Mouse (Mus musculus) left cerebral cortex, postnatal 25 days (tissue): ENCODE measurements around the gene Nab2. TPM values are rescaled to one million over a fixed set of nuclear protein-coding genes. Genes with fewer than 3 reads are reported as not detected.
"Not testable (repeated sequence)": the region's sequence is repeated elsewhere in the genome, so short reads cannot be mapped to it uniquely, and the experiment has no call there.

ENCODE experiments used
- DNase-seq, 2 experiments: peaks; one replicate each; pipeline ENCODE4 v3.0.0; 2022; ENCODE audit warnings: low spot score in 2 of 2, mixed read lengths in 1 of 2
- intact Hi-C: fragments of 180-260 bp; cut with DNase I; formaldehyde crosslinking; loops from one replicate; pipeline ENCODE4 v1.15.1; 2025
- total RNA-seq, 2 experiments: library from RNA; stranded (reverse); gene quantifications; 2 replicates each; pipeline ENCODE4 v1.2.3; 2021

Gene Nab2
- total RNA-seq, 2 experiments from 2014 or later = 40.2 to 43.9 TPM

- no peak for DNase-seq
- intact Hi-C loops = no loop called here
These were observed 10.3 kb downstream of the Nab2 start for GRCm38 (mm10) chr10:127658076-127658475.

GRCm38 (mm10) chr10:127657617-127658016 lies 10.8 kb downstream of the Nab2 start:
- intact Hi-C loops, DNase-seq: not testable (repeated sequence)

GRCm38 (mm10) chr10:127654970-127655579 lies 13.3 kb downstream of the Nab2 start:
- intact Hi-C loops = no loop called here
- no peak for DNase-seq

- no peak for DNase-seq
- intact Hi-C loops = no loop called here
These were observed 15.3 kb downstream of the Nab2 start for GRCm38 (mm10) chr10:127652906-127653638.

- DNase-seq = no peak
- intact Hi-C loops = no loop called here
These were observed 22.6 kb downstream of the Nab2 start for GRCm38 (mm10) chr10:127645791-127646190.

GRCm38 (mm10) chr10:127643553-127644238 lies 24.7 kb downstream of the Nab2 start:
- intact Hi-C loops = loop anchor here (2.0 to 5.0 kb wide), 2 partner anchors 25 to 89 kb away; partner anchors contain the start of gene Nab2
- peak in 1 of 2 experiments; percentile 33 for DNase-seq

- DNase-seq = peak; percentile 28 to 49
- intact Hi-C loops = loop anchor here (2.0 to 5.0 kb wide), 2 partner anchors 26 to 89 kb away; partner anchors contain the start of gene Nab2
These were observed 25.4 kb downstream of the Nab2 start, which contains the start of gene Stat6 for GRCm38 (mm10) chr10:127642772-127643552. Stat6 (plus strand) TSS chr10:127642986.

- peak; percentile 82 to 89 for DNase-seq
- intact Hi-C loops = loop anchor here (1.0 to 5.0 kb wide), 3 partner anchors 27 to 90 kb away; partner anchors contain the start of gene Nab2
These were observed 26.3 kb downstream of the Nab2 start for GRCm38 (mm10) chr10:127641861-127642771.

GRCm38 (mm10) chr10:127640421-127640820 lies 27.9 kb downstream of the Nab2 start:
- no peak for DNase-seq
- intact Hi-C loops = loop anchor here (5.0 kb wide), 1 partner anchor 92 kb away; no protein-coding TSS in a partner anchor

GRCm38 (mm10) chr10:127632668-127633271 lies 35.6 kb downstream of the Nab2 start:
- no peak for DNase-seq
- intact Hi-C loops = no loop called here

GRCm38 (mm10) chr10:127631261-127632214 lies 36.8 kb downstream of the Nab2 start:
- intact Hi-C loops = no loop called here
- peak in 1 of 2 experiments; percentile 22 for DNase-seq

GRCm38 (mm10) chr10:127626433-127626832 lies 41.9 kb downstream of the Nab2 start:
- peak in 1 of 2 experiments; percentile 49 for DNase-seq
- intact Hi-C loops = no loop called here

GRCm38 (mm10) chr10:127623439-127624216 lies 44.7 kb downstream of the Nab2 start:
- no peak for DNase-seq
- intact Hi-C loops = loop anchor here (2.0 kb wide), 1 partner anchor 55 kb away; no protein-coding TSS in a partner anchor

- no peak for DNase-seq
- intact Hi-C loops = loop anchor here (2.0 kb wide), 1 partner anchor 54 kb away; no protein-coding TSS in a partner anchor
These were observed 45.7 kb downstream of the Nab2 start for GRCm38 (mm10) chr10:127622661-127623060.

GRCm38 (mm10) chr10:127622057-127622392 lies 46.3 kb downstream of the Nab2 start:
- peak in 1 of 2 experiments; percentile 56 for DNase-seq
- intact Hi-C loops = loop anchor here (2.0 kb wide), 1 partner anchor 53 kb away; no protein-coding TSS in a partner anchor
